Mouse (Mus musculus) ES-E14 (cell line): ENCODE measurements around the gene Ehbp1l1. TPM values are rescaled to one million over a fixed set of nuclear protein-coding genes. Genes with fewer than 3 reads are reported as not detected.

Experiments
- DNase-seq: peaks from one replicate; pipeline ENCODE4 v3.0.0-alpha.2; 2013; ENCODE audit warnings: low read depth, low spot score
- H3K27ac ChIP-seq: 2 replicates; pipeline ENCODE4 v1.5.1; 2012; ENCODE audit warnings: low read depth, mild to moderate bottlenecking, low read length, moderate library complexity, mixed read lengths; ENCODE audit not compliant: poor library complexity, insufficient read depth, severe bottlenecking
- H3K36me3 ChIP-seq: 2 replicates; pipeline ENCODE4 v1.6.1; 2012; ENCODE audit warnings: mild to moderate bottlenecking, low read length, moderate library complexity, mixed read lengths; ENCODE audit not compliant: control insufficient read depth, poor library complexity, insufficient read depth, severe bottlenecking
- H3K4me1 ChIP-seq, 2 experiments: fragments of 150-350 bp in 1 of 2; sonication (generic) in 1 of 2; 2 replicates each; pipeline ENCODE4 v1.6.1; 2012; ENCODE audit warnings: low read length in 2 of 2, mild to moderate bottlenecking in 1 of 2, mixed read lengths in 1 of 2; ENCODE audit not compliant: control insufficient read depth in 2 of 2, insufficient read depth in 2 of 2, poor library complexity in 1 of 2
- H3K4me3 ChIP-seq, 2 experiments: fragments of 150-350 bp in 1 of 2; sonication (generic) in 1 of 2; 2 replicates each; pipeline ENCODE4 v1.5.1; 2012; ENCODE audit warnings: low read length in 2 of 2, low read depth in 1 of 2, mild to moderate bottlenecking in 1 of 2, mixed read lengths in 1 of 2; ENCODE audit not compliant: insufficient read depth in 1 of 2, poor library complexity in 1 of 2, severe bottlenecking in 1 of 2
- H3K9ac ChIP-seq: 2 replicates; pipeline ENCODE4 v1.6.1; 2012; ENCODE audit warnings: low read depth, mild to moderate bottlenecking, low read length, mixed read lengths; ENCODE audit not compliant: poor library complexity, insufficient read depth, severe bottlenecking
- H3K9me3 ChIP-seq: fragments of 150-350 bp; sonication (generic); 2 replicates; pipeline ENCODE4 v1.6.1; 2012; ENCODE audit warnings: low read depth, mild to moderate bottlenecking, low read length; ENCODE audit not compliant: control insufficient read depth, insufficient read depth
- CHD2 ChIP-seq: IDR thresholded peaks from 2 replicates; pipeline ENCODE4 v1.6.1; 2014; ENCODE audit warnings: mild to moderate bottlenecking, low read depth, low read length, inconsistent platforms
- HCFC1 ChIP-seq: IDR thresholded peaks from 2 replicates; pipeline ENCODE4 v1.6.1; 2012; ENCODE audit warnings: low read length, inconsistent platforms, borderline replicate concordance; ENCODE audit not compliant: insufficient read depth
- MAFK ChIP-seq: IDR thresholded peaks from 2 replicates; pipeline ENCODE4 v1.6.1; 2014; ENCODE audit warnings: mild to moderate bottlenecking, low read depth, low read length, inconsistent platforms; ENCODE audit not compliant: insufficient read depth
- ZC3H11A ChIP-seq: IDR thresholded peaks from 2 replicates; pipeline ENCODE4 v1.6.1; 2012; ENCODE audit warnings: low read depth, mild to moderate bottlenecking, inconsistent platforms, low read length, borderline replicate concordance
- ZNF384 ChIP-seq: IDR thresholded peaks from 2 replicates; pipeline ENCODE4 v1.6.1; 2012; ENCODE audit warnings: low read depth, low read length, inconsistent platforms
- in situ Hi-C, 2 experiments: fragments of 600-800 bp; cut with MboI; formaldehyde crosslinking; loops; one replicate each; pipeline ENCODE4 v1.15.1; 2025; ENCODE audit warnings: low sequenced_read_pairs in 2 of 2, inconsistent platforms in 1 of 2; ENCODE audit not compliant: unreplicated experiment in 2 of 2
- total RNA-seq: library from RNA; depleted of rRNA; stranded (reverse); fragments of 300-350 nt; gene quantifications from 2 replicates; pipeline ENCODE4 v1.2.3, GENCODE M21; 2012

Ehbp1l1 gene
- total RNA-seq, 1 experiment: 16.4 TPM

DNA sequence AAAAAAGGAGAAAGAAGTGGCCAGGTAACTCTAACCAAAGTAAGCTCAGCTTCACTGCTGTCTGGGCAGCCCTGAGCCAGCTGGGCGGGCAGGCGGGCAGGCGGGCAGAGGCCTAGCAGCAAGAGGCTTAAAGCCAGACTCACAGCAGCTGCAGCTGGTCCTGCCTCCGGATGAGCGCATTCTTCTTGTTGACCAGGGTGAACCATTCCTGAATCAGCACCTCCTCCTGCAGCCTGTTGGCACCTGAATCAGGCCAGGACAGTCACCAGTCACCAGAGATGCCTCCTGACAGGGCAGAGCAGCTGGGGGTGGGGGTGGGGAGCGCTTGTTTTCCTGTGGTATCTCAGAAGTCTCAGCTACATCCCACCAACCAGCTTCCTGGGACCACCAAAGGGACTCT, 16.0 kb downstream of the Ehbp1l1 start:
- in situ Hi-C loops: no loop called here
- H3K9ac ChIP-seq: no peak overlapping the region
- H3K36me3 ChIP-seq: no peaks in the 10 kb centered on the region

DNA sequence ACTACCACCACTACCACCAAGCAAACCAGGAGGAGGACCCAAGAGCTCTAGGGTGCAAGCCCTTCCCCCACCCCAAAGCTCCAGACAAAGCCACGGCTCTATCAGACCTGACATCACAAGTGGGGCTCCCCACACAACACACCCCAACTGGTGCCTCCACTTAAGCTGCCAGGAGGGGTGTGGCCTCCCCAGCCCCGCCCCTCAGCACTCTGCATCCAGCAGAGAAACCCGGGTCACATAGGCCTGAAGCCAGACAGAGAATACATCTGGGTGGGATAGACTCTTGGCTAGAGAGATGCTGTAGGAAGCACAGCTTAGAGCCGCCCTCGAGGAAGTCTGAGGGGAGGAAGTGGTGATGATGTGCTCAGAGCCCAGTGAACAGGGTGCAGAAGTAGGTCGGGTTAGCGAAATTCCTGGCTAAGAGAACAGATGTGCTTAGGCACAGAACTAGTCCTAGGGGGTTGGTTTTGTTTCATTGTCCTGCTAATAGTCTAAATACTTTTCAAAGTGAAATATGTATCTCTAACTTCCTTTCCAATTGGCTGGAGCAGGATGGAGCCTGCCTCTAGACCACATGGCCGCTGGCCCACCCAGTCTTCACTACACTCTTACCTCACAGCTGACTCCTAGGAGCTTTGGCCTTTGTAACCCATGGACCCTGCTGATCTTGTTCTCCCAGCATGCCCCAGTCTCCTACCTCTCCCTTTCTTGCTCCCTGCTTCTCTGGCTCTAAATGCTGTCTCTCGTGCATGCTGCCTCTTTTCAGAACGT, 21.1 kb downstream of the Ehbp1l1 start:
- H3K9ac ChIP-seq: peak overlapping the region; percentile 17; the same call in 1 of the 2 replicates
- H3K9me3 ChIP-seq: no peaks in the 10 kb centered on the region
- H3K36me3 ChIP-seq: peaks cover 6% of the 10 kb centered on the region; the same call in 1 of the 2 replicates
- no peak for TF ChIP-seq ZC3H11A
- no peak for TF ChIP-seq ZNF384
- no peak for TF ChIP-seq HCFC1
- no peak for DNase-seq
- in situ Hi-C loops: no loop called here
- peaks cover 4 to 14% of the 10 kb centered on the region in 2 experiments; a peak in 1 of 4 replicates for H3K4me1 ChIP-seq
- no peak overlapping the region for H3K4me3 ChIP-seq
- no peak overlapping the region for H3K27ac ChIP-seq

More for the DNA sequence above, 16.0 kb downstream of the Ehbp1l1 start:
- H3K4me3 ChIP-seq: no peak overlapping the region
- no peak overlapping the region for H3K27ac ChIP-seq
- peaks cover 0 to 10% of the 10 kb centered on the region in 2 experiments; a peak in 1 of 4 replicates for H3K4me1 ChIP-seq
- DNase-seq: no peak
- no peaks in the 10 kb centered on the region for H3K9me3 ChIP-seq
- TF ChIP-seq HCFC1: no peak
- no peak for TF ChIP-seq MAFK
- TF ChIP-seq ZNF384: no peak
- TF ChIP-seq ZC3H11A: no peak
- no peak for TF ChIP-seq CHD2

- in situ Hi-C loops: no loop called here
- Histone ChIP-seq H3K9ac (peak within 1 kb of the TSS; percentile 17), H3K36me3 (peaks cover 6% of the 10 kb centered on the region; the same call in 1 of the 2 replicates), H3K27ac (no peak within 1 kb of the TSS), H3K4me3 (no peak within 1 kb of the TSS), H3K9me3 (no peaks in the 10 kb centered on the region), H3K4me1 (peaks cover 4 to 14% of the 10 kb centered on the region in 2 experiments; a peak in 1 of 4 replicates)
- TF ChIP-seq MAFK (no peak), ZC3H11A (no peak), ZNF384 (no peak), HCFC1 (no peak), CHD2 (no peak)
- DNase-seq: no peak
Observed at GRCm38 (mm10) chr19:5704163-5704800, 21.8 kb downstream of the Ehbp1l1 start, which contains the start of gene Kcnk7. Gene Kcnk7, plus strand, starts transcription at chr19:5704367.

DNA sequence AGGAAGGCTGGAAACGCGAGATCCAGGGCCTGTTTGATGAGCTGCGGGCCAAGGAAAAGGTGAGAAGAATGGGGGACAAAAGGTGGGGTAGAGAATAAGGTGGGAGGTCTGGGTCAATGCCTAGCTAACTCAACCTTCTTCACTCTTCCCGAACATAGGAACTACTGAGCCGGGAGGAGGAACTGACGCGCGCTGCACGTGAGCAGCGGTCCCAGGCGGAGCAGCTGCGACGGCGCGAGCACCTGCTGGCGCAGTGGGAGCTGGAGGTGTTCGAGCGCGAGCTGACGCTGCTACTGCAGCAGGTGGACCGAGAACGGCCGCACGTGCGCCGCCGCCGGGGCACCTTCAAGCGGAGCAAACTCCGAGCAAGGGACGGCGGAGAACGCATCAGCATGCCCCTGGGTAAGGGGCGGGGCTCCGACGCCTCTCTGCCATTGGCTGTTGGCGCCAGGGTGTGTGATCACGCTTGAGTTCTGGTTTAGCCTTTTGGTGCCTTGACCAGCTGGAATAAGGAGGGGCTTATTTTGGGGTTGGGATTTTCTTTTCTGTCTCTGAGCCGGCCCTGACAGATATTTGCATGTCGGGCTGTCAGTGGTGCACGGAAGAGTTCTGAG, 30.2 kb downstream of the Ehbp1l1 start:
- peak; percentile 75 for DNase-seq
- TF ChIP-seq MAFK: no peak
- no peak for TF ChIP-seq ZNF384
- TF ChIP-seq ZC3H11A: no peak
- TF ChIP-seq HCFC1: no peak
- TF ChIP-seq CHD2: no peak
- Histone ChIP-seq H3K9me3 (no peaks in the 10 kb centered on the region), H3K4me1 (peaks cover 0 to 4% of the 10 kb centered on the region in 2 experiments; a peak in 1 of 4 replicates), H3K36me3 (peaks cover 2% of the 10 kb centered on the region; the same call in 1 of the 2 replicates), H3K4me3 (peak overlapping the region; percentile 61 to 65), H3K9ac (peak overlapping the region; percentile 42; the same call in 1 of the 2 replicates), H3K27ac (no peak overlapping the region)
- in situ Hi-C loops: no loop called here
